19 mouse cellular contexts compared by ENCODE assay signal in genomic region chr1:129324388-129324787, GRCm38 (mm10). TPM values are rescaled to one million over a fixed set of nuclear protein-coding genes. Genes with fewer than 3 reads are reported as not detected.
A peak's percentile ranks its signal among the peaks of the same experiment; 100 is the strongest.
DNase-seq lines count a peak whose midpoint lies in the region; ATAC-seq lines count a peak whose summit lies in the region.
"Had no signal": no experiment of that assay in that cellular context is flagged by ENCODE, and none has a peak within 500 bp of the region (broad histone marks: within the 10 kb centered on the region; RNA-seq: fewer than 3 reads in every experiment).

No protein-coding gene starts in this region.

- H3K27me3 ChIP-seq in midbrain, embryonic 13.5 days: no peaks in the 10 kb centered on the region
- no peaks in the 10 kb centered on the region for H3K27me3 ChIP-seq in midbrain, embryonic 10.5 days (ENCODE audit: low read depth, poor library complexity, severe bottlenecking)
- H3K27me3 ChIP-seq in forebrain, embryonic 16.5 days (replicated peaks; ENCODE audit: control insufficient read depth, insufficient read depth, low read length): no peaks in the 10 kb centered on the region
- H3K27me3 ChIP-seq: embryonic facial prominence, embryonic 13.5 days; heart, embryonic 15.5 days; hindbrain, embryonic 15.5 days; stomach, embryonic 15.5 days had no signal

- H3K9me3 ChIP-seq in midbrain, embryonic 13.5 days: no peaks in the 10 kb centered on the region
- H3K9me3 ChIP-seq in midbrain, embryonic 10.5 days (replicated peaks): no peaks in the 10 kb centered on the region
- H3K9me3 ChIP-seq in forebrain, embryonic 16.5 days (ENCODE audit: control insufficient read depth, low read length): no peaks in the 10 kb centered on the region
- H3K9me3 ChIP-seq: embryonic facial prominence, embryonic 13.5 days; heart, embryonic 15.5 days; hindbrain, embryonic 15.5 days; stomach, embryonic 15.5 days had no signal

- 59% methylated on average over 6 of the region's 6 CpGs for WGBS in midbrain, embryonic 13.5 days
- 85% methylated on average over 6 of the region's 6 CpGs for WGBS in midbrain, embryonic 10.5 days
- 22% methylated on average over 6 of the region's 6 CpGs for WGBS in forebrain, embryonic 16.5 days

- ATAC-seq in frontal cortex, adult (ENCODE audit: low TSS enrichment): peak; percentile 77
- ATAC-seq in midbrain, embryonic 13.5 days: peak; percentile 63; the same call in 1 of the 2 replicates
- peak; percentile 92 for ATAC-seq in forebrain, embryonic 16.5 days
- ATAC-seq: liver, postnatal 0 days had no signal

- peaks cover 10% of the 10 kb centered on the region; the same call in 1 of the 2 replicates for H3K4me1 ChIP-seq in midbrain, embryonic 13.5 days (replicated peaks)
- H3K4me1 ChIP-seq in midbrain, embryonic 10.5 days: no peaks in the 10 kb centered on the region
- peaks cover 9% of the 10 kb centered on the region for H3K4me1 ChIP-seq in forebrain, embryonic 16.5 days (replicated peaks; ENCODE audit: control insufficient read depth, insufficient read depth, low read length)
- H3K4me1 ChIP-seq: embryonic facial prominence, embryonic 13.5 days; heart, embryonic 15.5 days; hindbrain, embryonic 15.5 days; stomach, embryonic 15.5 days had no signal

- H3K9ac ChIP-seq in midbrain, embryonic 13.5 days (replicated peaks): no peak overlapping the region
- H3K9ac ChIP-seq in forebrain, embryonic 16.5 days (replicated peaks; ENCODE audit: low read depth, low read length): no peak overlapping the region
- H3K9ac ChIP-seq: embryonic facial prominence, embryonic 13.5 days; heart, embryonic 15.5 days; hindbrain, embryonic 15.5 days; liver, postnatal 0 days; stomach, embryonic 15.5 days had no signal

- H3K4me2 ChIP-seq in midbrain, embryonic 13.5 days (replicated peaks): no peak overlapping the region
- no peak overlapping the region for H3K4me2 ChIP-seq in forebrain, embryonic 16.5 days (ENCODE audit: low read length)
- H3K4me2 ChIP-seq: embryonic facial prominence, embryonic 13.5 days; heart, embryonic 15.5 days; hindbrain, embryonic 15.5 days; stomach, embryonic 15.5 days had no signal

- H3K27ac ChIP-seq in midbrain, embryonic 13.5 days: peak overlapping the region; percentile 22; the same call in 1 of the 2 replicates
- no peak overlapping the region for H3K27ac ChIP-seq in midbrain, embryonic 10.5 days (replicated peaks)
- peak overlapping the region; percentile 6; the same call in 1 of the 2 replicates for H3K27ac ChIP-seq in forebrain, embryonic 16.5 days (ENCODE audit: low read length)
- H3K27ac ChIP-seq: embryonic facial prominence, embryonic 13.5 days; heart, embryonic 15.5 days; hindbrain, embryonic 15.5 days; macrophage; stomach, embryonic 15.5 days had no signal

- H3K4me3 ChIP-seq in midbrain, embryonic 13.5 days (replicated peaks): no peak overlapping the region
- no peak overlapping the region for H3K4me3 ChIP-seq in midbrain, embryonic 10.5 days
- no peak overlapping the region for H3K4me3 ChIP-seq in forebrain, embryonic 16.5 days (replicated peaks; ENCODE audit: low read length)
- H3K4me3 ChIP-seq: embryonic facial prominence, embryonic 13.5 days; heart, embryonic 15.5 days; hindbrain, embryonic 15.5 days; stomach, embryonic 15.5 days had no signal

- H3K36me3 ChIP-seq in midbrain, embryonic 13.5 days: no peaks in the 10 kb centered on the region
- H3K36me3 ChIP-seq in midbrain, embryonic 10.5 days: no peaks in the 10 kb centered on the region
- no peaks in the 10 kb centered on the region for H3K36me3 ChIP-seq in forebrain, embryonic 16.5 days (ENCODE audit: control insufficient read depth, insufficient read depth)
- H3K36me3 ChIP-seq: embryonic facial prominence, embryonic 13.5 days; heart, embryonic 15.5 days; hindbrain, embryonic 15.5 days; stomach, embryonic 15.5 days had no signal

- DNase-seq in frontal cortex, postnatal 14 days (ENCODE audit: low spot score in 2 of 2): no peak
- no peak for DNase-seq in midbrain, embryonic 10.5 days (ENCODE audit: low spot score)
- peak; percentile 9 for DNase-seq in right cerebral cortex, postnatal 25 days
- DNase-seq in adrenal gland, postnatal 4 days (ENCODE audit: low spot score in 2 of 2): no peak
- DNase-seq in kidney, postnatal 25 days: no peak
- DNase-seq: adrenal gland, adult 2 months; B cell, adult 2 months; cerebellum, postnatal 10 days; kidney, adult 9 months; liver, postnatal 0 days; thymus, postnatal 36 days had no signal

RNA-seq across cellular contexts. Expression of gene Thsd7b, which starts 51.3 kb away (rescaled TPM):
- polyA plus RNA-seq in midbrain, embryonic 13.5 days (2015; fragmentation: Nextera tagmentation; extraction: Ambion mirVana): 9.5 and 9.6 TPM in 2 replicates
- 1.9 and 2.9 TPM in 2 replicates for polyA plus RNA-seq in midbrain, embryonic 10.5 days (2016; fragmentation: Nextera tagmentation; extraction: Ambion mirVana)
- polyA plus RNA-seq in forebrain, embryonic 16.5 days (2015; fragmentation: Nextera tagmentation; extraction: Ambion mirVana): 5.6 and 9.5 TPM in 2 replicates
- 1 to 10 TPM; 1.2 to 1.6 TPM for total RNA-seq in adrenal gland, postnatal 4 days (2021)
- polyA plus RNA-seq: macrophage had no signal
